Mouse (Mus musculus) olfactory bulb, adult 2 months (tissue): Measurements from ENCODE around the gene Crmp1.

ENCODE experiments used
- CTCF ChIP-seq: fragments of 200-500 bp; IDR thresholded peaks from 2 replicates; pipeline ENCODE4 v1.5.1; 2012; ENCODE audit warnings: low read depth, mild to moderate bottlenecking, low read length, moderate library complexity; ENCODE audit not compliant: insufficient read depth
- POLR2A ChIP-seq: fragments of 200-500 bp; IDR thresholded peaks from 2 replicates; pipeline ENCODE4 v1.6.1; 2012; ENCODE audit warnings: mild to moderate bottlenecking, low read depth, low read length, moderate library complexity; ENCODE audit not compliant: insufficient read depth

DNA sequence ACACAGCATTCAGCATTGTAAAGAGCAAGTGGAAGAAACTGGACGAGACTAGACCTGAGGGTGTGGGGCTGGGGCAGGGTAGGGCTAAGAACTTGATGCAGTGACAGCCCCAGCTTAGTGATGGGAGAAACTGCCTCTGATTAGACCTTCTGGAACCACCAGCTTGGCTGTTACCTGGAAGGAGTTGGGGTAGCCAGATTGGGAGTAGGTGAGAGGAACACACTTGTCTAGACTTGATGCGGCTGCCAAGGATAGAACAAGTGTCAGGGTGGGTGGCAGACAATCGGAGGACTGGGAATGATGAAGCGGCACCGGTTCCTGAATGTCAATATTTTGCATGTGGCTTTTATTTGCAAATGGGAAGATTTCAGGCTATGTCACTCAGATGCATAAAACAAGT is 21.2 kb upstream of the Crmp1 start:
- TF ChIP-seq POLR2A (no peak), CTCF (no peak)
